Mouse (Mus musculus) frontal cortex, adult (tissue): ENCODE measurements around the gene Steap2.
A peak's percentile ranks its signal among the peaks of the same experiment; 100 is the strongest.
"Not testable (repeated sequence)": the region's sequence is repeated elsewhere in the genome, so short reads cannot be mapped to it uniquely, and the experiment has no call there.

Source experiments
- ATAC-seq: cut with Nextera tagmentation; 2 replicates; pipeline ENCODE4 v1.9.2; 2017; ENCODE audit warnings: mild to moderate bottlenecking, moderate library complexity, mixed read lengths; ENCODE audit not compliant: low TSS enrichment

The Steap2 gene

GRCm38 (mm10) chr5:5693956-5694653 lies at the start of gene Steap2:
Gene Steap2 (minus strand): TSS chr5:5694578.
- ATAC-seq, result peak; percentile 86

GRCm38 (mm10) chr5:5734445-5734844 lies 40.1 kb upstream of the Steap2 start:
- no peak for ATAC-seq

- no peak for ATAC-seq
Measured at GRCm38 (mm10) chr5:5732858-5733257, 38.5 kb upstream of the Steap2 start.

- no peak for ATAC-seq
Measured at GRCm38 (mm10) chr5:5732208-5732607, 37.8 kb upstream of the Steap2 start.

GRCm38 (mm10) chr5:5729904-5730303 lies 35.5 kb upstream of the Steap2 start:
- no peak for ATAC-seq

GRCm38 (mm10) chr5:5722217-5722616 lies 27.8 kb upstream of the Steap2 start:
- no peak for ATAC-seq

- ATAC-seq, result peak; percentile 100
Measured at GRCm38 (mm10) chr5:5711032-5711431, 16.7 kb upstream of the Steap2 start.

GRCm38 (mm10) chr5:5707341-5708278 lies 13.2 kb upstream of the Steap2 start:
- ATAC-seq, result no peak

GRCm38 (mm10) chr5:5705019-5705418 lies 10.6 kb upstream of the Steap2 start:
- ATAC-seq, result no peak

- no peak for ATAC-seq
Measured at GRCm38 (mm10) chr5:5700386-5700785, 6.0 kb upstream of the Steap2 start.

GRCm38 (mm10) chr5:5698830-5699229 lies 4.5 kb upstream of the Steap2 start:
- no peak for ATAC-seq

GRCm38 (mm10) chr5:5695401-5695942 lies 1.1 kb upstream of the Steap2 start:
- ATAC-seq, result no peak

GRCm38 (mm10) chr5:5693541-5693955 lies 830 bp downstream of the Steap2 start:
- ATAC-seq, result peak; percentile 18

- no peak for ATAC-seq
Measured at GRCm38 (mm10) chr5:5692167-5692738, 2.1 kb downstream of the Steap2 start.

GRCm38 (mm10) chr5:5688945-5689540 lies 5.3 kb downstream of the Steap2 start:
- ATAC-seq, result 0 out of 2 replicates have a peak, but pooled peaks have one; percentile 3

- no peak for ATAC-seq
Measured at GRCm38 (mm10) chr5:5688228-5688627, 6.2 kb downstream of the Steap2 start.

- no peak for ATAC-seq
Measured at GRCm38 (mm10) chr5:5686973-5687372, 7.4 kb downstream of the Steap2 start.

GRCm38 (mm10) chr5:5684946-5685345 lies 9.4 kb downstream of the Steap2 start:
- ATAC-seq, result not testable (repeated sequence)

GRCm38 (mm10) chr5:5683292-5683691 lies 11.1 kb downstream of the Steap2 start:
- no peak for ATAC-seq

- ATAC-seq, result no peak
Measured at GRCm38 (mm10) chr5:5679459-5679858, 14.9 kb downstream of the Steap2 start.

GRCm38 (mm10) chr5:5676082-5676481 lies 18.3 kb downstream of the Steap2 start:
- ATAC-seq, result no peak

GRCm38 (mm10) chr5:5668920-5669319 lies 25.5 kb downstream of the Steap2 start:
- no peak for ATAC-seq
